Mouse (Mus musculus): Measurements from ENCODE around the gene B430218F22Rik. TPM values are rescaled to one million over a fixed set of nuclear protein-coding genes. Genes with fewer than 3 reads are reported as not detected.

B430218F22Rik gene
- total RNA-seq (2023) = under 1 TPM in 1 of 2 experiments, not detected in 1; 0.33 TPM

GRCm38 (mm10) chr13:118386511-118387447 is at the start of gene B430218F22Rik, which contains the start of gene Mrps30:
B430218F22Rik (plus strand) TSS chr13:118386630.
Mrps30 (minus strand) TSS chr13:118387252.

Other genes starting within 250 kb of the B430218F22Rik start
- gene Mrps30, start 622 bp downstream of the B430218F22Rik start, total RNA-seq (2023) = 10 to 100 TPM; 11.5 to 14.9 TPM